Mouse (Mus musculus) ovary, adult 18-20 months (tissue): ENCODE results near the gene Celsr1.

ENCODE experiments used
- DNase-seq: peaks from one replicate; pipeline ENCODE4 v3.0.0; 2022; ENCODE audit warnings: low spot score, mixed read lengths

Gene Celsr1

DNA sequence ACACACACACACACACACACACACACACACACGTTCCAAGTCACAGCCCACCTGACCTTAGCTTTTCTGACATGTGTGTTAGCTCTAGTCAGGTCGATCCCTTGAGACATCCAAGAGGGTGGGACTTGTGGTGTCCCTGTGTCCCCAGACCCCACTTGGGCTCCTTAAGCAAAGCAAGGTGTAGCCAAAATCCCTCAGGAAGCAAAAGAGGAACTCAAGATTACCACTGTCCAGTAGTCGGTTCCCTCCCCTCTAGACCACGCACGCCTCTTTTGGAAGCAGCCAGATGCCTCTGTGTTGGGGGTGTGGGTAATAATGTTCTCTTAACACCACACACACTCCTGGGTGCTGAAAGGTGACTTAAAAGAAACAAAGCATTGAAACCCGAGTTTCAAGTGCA, 80.1 kb downstream of the Celsr1 start:
- DNase-seq: no peak

DNA sequence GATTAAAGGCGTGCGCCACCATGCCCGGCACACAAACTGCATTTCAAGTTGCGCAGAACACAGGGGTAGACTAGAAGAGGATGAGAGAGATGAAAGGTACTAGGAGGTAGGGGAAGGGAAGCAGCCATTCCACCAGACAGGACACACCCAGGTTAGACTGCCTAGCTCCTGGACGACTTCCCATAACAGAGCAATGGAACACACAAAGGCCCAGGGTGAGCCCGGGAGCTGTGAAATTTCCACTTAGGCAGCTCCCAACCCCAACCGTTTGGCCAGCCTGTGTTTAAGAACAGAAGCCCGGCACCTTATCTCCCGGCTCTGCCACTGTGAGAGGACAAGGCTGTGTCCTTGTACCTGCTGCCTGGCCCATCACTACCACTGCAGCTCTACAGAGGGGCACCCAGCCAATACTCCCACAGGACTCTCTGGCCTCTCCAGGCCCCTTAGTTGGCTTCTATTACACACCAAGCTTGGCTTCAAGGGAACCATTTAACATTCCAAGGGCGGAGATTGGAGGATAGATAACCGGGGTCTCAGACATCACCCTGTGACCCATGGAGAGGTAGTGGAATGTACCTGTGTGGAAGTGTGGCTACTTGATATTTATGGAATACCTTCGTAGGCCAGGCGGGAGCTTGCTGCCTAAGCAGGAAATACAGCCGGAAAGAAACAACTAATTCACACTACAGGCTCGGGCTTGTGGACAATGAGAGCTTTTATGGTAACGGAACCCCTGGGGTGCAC, 84.0 kb downstream of the Celsr1 start:
- DNase-seq: peak; percentile 23

DNA sequence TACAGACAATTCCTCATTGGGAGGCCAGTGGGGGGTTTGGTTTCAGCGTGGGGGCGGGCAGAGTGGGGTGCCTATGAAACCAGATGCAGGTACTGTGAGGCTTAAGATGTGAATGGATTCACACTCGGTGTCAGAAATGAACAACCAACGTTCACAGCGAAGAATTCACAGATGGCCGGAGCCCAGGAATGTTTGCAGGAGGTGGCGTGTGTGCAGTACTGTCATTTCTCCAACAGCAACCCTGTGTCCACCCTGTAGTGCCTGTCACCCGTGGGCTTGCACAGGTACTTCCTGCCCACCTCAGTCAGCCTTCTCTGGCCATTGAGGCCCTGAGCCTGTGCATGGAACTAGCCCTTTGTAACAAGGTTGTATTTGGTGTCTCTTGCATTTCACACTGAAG, 85.6 kb downstream of the Celsr1 start:
- no peak for DNase-seq

DNA sequence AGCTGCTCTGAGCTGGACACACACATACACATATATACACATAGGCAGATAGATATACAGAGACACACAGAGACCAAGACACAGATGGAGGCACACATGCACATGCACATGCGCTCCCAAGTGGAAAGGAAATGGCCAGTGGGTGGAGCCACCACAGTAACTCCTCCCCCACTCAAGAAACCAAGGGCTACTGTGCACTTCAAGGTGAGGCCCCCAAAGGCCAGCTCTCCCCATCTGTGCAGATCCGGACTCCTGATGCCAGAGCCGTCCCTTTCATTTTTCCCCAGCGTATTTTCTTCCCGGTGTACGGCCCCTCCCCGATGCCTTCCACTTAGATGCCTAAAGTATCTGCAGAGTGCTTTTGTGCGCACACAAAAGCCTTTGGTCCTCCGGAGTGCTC, 86.0 kb downstream of the Celsr1 start:
- DNase-seq: no peak

- peak; percentile 50 for DNase-seq
Observed at GRCm38 (mm10) chr15:85935627-85936049, 97.9 kb downstream of the Celsr1 start.

- no peak for DNase-seq
Observed at GRCm38 (mm10) chr15:85928161-85928560, 105.4 kb downstream of the Celsr1 start.

DNA sequence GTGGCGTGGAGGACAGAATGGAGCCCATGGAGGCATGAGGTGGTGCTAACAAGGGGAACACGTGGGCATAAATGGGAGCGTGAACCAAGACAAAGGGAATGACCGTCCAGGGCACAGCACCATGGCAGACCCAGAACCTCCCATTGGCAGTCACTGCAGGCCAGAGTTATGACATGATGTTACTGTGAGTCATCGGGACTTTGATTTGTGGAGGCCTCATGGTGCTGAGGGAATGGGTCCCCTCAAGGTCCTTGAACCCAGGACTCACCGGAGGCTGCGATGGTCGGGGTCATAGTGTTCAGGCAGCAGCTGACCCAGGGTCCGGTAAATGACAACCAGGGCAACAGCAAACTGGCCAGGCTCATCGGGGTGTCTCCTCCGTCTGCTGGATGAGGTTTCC, 111.7 kb downstream of the Celsr1 start:
- no peak for DNase-seq

DNA sequence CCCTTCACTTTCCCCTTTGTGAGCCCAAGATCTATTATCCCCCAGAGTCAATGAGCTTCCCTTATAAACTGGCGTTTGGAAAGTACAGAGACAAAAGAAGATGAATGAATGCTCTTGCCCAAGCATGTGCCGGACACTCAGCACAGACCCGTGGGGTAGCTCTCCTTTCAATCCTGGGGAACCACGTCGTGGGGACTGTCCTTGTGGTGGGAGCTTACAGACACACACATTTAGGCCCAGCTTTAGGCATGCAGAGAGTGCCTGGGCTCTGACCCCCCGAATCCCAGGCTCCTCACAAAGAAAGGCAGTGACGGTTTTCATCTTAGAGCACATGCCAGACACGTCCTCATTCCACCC, 113.7 kb downstream of the Celsr1 start:
- DNase-seq: no peak

GRCm38 (mm10) chr15:85919191-85919891, 114.2 kb downstream of the Celsr1 start:
- DNase-seq: no peak

GRCm38 (mm10) chr15:85913605-85914004, 120.0 kb downstream of the Celsr1 start:
- no peak for DNase-seq

GRCm38 (mm10) chr15:85909931-85910330, 123.6 kb downstream of the Celsr1 start:
- peak; percentile 45 for DNase-seq

DNA sequence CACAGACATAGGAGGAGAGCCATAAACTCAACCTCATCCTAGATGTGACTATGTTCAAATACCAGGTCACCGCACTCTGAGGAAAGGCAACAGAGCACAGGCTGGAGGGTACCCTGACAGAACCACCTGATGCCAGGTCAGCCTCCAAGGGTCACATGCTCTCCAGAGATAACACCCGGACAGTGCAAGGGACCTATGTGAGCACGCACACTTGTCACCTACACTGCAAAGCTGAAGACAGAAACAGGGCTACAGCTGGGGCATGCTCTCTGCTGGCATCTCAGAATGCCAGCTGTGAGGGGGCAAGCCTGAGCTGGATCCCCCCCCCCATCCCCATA, 124.1 kb downstream of the Celsr1 start:
- DNase-seq: no peak

- no peak for DNase-seq
Observed at GRCm38 (mm10) chr15:85908660-85909491, 124.7 kb downstream of the Celsr1 start.

DNA sequence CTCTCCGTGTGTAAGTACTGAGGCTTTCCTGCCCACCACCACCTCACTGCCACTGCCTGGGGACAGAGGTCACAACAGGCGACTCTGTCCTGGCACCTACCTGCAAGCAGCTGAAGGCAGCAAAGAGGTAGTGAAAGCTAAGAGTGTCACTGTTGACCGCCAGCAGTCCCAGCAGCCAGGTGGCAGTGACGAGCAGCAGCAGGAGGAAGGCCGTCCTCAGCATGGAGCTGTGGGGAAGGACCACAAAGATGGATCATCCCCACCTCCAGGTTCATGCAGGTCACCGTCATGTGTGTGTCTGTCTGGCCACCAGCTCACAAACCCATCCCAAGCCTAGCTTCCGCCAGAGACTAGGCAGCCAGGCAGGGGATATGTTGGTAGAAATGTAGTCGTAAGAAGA, 129.8 kb downstream of the Celsr1 start:
- no peak for DNase-seq

DNA sequence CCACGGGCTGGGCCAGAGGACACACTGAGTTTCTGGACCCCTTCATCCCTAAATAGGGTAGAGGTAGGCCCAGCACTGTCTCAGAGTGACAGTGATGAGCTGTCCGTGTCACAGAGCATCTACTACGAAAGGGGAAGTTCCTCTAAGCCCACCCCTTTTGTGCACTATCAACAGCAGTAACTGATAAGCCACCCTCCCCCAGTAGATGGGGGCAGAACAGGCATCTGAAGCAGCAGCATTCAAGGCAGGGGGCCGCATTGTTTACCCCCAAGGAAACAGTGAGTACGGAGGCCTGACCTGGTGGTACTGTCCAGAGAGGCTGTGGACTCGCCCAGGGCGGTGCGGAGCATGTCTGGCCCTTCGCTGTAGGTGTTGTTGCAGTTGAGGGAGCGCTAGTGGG, 131.1 kb downstream of the Celsr1 start:
- no peak for DNase-seq

GRCm38 (mm10) chr15:85900801-85901200, 132.8 kb downstream of the Celsr1 start:
- DNase-seq: no peak

- DNase-seq: no peak
Observed at GRCm38 (mm10) chr15:85900318-85900717, 133.3 kb downstream of the Celsr1 start.

DNA sequence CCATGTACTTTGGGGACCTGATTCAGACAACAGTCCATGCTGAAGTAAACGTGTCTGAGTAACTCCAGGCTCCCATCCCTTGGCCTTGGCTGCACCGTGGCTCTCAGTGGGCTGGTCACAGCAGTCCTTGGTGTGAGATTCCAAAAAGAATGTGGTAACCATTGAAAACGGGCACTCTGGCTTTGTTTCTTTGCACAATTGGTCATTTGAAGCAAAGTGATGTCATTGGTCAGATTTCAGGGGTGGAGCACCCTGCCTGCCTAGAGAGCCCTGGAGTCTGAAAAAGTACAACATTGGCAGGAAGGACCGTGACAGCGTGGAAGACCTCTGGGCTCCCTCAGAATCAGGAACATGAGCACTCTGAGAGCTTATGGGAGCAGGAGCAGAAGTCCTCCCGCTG, 134.2 kb downstream of the Celsr1 start:
- DNase-seq: no peak

DNA sequence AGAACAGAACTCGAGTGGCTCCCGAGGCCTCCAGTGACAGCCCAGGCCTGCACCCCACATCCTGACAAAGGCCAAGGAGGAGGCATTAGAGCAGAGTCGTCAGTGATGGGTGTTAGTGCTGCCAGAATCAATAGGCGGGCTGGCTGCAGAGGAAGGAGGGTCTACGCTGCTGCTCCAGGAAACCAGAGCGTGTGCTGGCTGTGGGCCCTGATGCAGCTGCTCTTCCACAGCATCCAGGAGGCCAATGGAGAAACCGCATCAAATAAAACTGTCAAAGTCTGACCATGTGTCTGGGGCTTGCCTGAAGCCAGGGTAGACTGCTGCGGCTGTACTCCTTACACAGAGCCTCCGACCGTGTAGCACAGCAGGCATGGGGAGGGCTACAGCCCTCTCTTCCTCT, 136.5 kb downstream of the Celsr1 start:
- DNase-seq: no peak

DNA sequence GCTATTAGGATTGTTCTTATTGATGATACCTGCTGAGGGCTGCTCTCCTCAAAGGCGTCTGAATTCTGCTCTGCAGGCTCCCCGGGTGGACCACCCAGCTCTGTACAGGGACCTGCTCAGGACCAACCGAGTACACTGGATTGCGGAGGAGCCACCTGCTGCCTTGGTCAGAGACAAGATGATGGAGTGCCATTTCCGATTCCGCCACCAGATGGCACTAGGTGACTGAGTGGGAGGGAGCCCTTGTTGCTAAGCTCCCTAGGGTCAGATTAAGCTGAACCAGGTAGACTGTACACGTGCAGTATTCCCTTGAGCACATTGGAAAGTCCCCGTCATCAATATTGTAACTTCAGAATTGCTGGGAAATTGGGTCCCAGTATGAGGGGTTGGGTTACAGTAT, 137.3 kb downstream of the Celsr1 start:
- DNase-seq: no peak

- DNase-seq: no peak
Observed at GRCm38 (mm10) chr15:85893871-85894270, 139.7 kb downstream of the Celsr1 start.

DNA sequence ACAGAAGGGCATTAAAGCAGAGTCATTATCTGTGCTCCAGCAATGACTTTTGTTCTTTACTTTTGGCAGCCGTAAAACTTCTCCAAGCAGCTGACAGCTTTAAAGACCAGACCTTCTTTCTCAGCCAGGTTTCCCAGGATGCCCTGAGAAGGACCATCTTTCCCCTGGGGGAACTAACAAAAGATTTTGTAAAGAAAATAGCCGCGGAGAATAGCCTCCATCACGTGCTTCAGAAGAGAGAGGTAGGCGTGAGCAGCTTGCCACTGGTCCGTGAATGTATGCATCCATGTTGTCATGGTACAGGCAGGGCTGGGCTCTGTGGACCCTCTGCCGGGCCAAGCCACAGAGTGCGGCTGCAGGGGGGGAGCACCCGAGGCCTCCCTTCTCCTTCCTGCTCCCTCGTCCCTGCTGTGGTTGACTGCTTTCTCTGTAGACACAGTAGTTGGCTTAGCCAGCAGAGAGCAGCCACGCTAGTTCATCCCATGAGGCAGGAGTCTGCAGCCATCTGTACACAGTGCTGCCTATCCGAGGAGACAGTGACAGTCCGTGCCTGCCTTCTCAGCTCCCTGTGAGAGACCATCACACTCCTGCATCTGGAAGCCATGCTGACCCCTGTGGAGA, 141.0 kb downstream of the Celsr1 start:
- DNase-seq: no peak

- no peak for DNase-seq
Observed at GRCm38 (mm10) chr15:85891971-85892370, 141.6 kb downstream of the Celsr1 start.
